Mouse (Mus musculus) kidney, adult 2 months (tissue): ENCODE data around the gene Atp1a3. TPM values are rescaled to one million over a fixed set of nuclear protein-coding genes. Genes with fewer than 3 reads are reported as not detected.

Source experiments
- DNase-seq: peaks from one replicate; pipeline ENCODE4 v3.0.0; 2021
- H3K27ac ChIP-seq: fragments of 200-500 bp; 2 replicates; pipeline ENCODE4 v1.5.1; 2012; ENCODE audit warnings: low read depth, low read length, control low read depth, inconsistent platforms; ENCODE audit not compliant: insufficient read depth
- H3K27me3 ChIP-seq: fragments of 200-500 bp; replicated peaks from 2 replicates; pipeline ENCODE4 v1.6.1; 2012; ENCODE audit warnings: mild to moderate bottlenecking, moderate library complexity, low read length, inconsistent platforms; ENCODE audit not compliant: control insufficient read depth, insufficient read depth
- H3K36me3 ChIP-seq: fragments of 200-500 bp; 2 replicates; pipeline ENCODE4 v1.6.1; 2012; ENCODE audit warnings: mild to moderate bottlenecking, moderate library complexity, low read length, inconsistent platforms; ENCODE audit not compliant: control insufficient read depth, insufficient read depth
- H3K4me1 ChIP-seq: fragments of 200-500 bp; 2 replicates; pipeline ENCODE4 v1.6.1; 2011; ENCODE audit warnings: low read length; ENCODE audit not compliant: control insufficient read depth, insufficient read depth
- H3K4me3 ChIP-seq: fragments of 200-500 bp; 2 replicates; pipeline ENCODE4 v1.5.1; 2011; ENCODE audit warnings: mild to moderate bottlenecking, low read depth, low read length, control low read depth; ENCODE audit not compliant: insufficient read depth
- CTCF ChIP-seq: fragments of 200-500 bp; conservative IDR thresholded peaks from 2 replicates; pipeline ENCODE4 v1.5.1; 2011; ENCODE audit warnings: low read depth, mild to moderate bottlenecking, control low read depth, low read length, moderate library complexity, mixed read lengths; ENCODE audit not compliant: insufficient read depth, insufficient read length
- POLR2A ChIP-seq: fragments of 200-500 bp; IDR thresholded peaks from one replicate; pipeline ENCODE4 v1.6.1; 2011; ENCODE audit warnings: low read depth, low read length, control low read depth
- WGBS: fragments of 180-500 bp; shearing (Covaris S2); methylation state at CpG from one replicate; pipeline ENCODE4 v1.1.7; 2018; 5-methylcytosine and 5-hydroxymethylcytosine counted together
- polyA plus RNA-seq: library from polyadenylated mRNA; depleted of rRNA; stranded (reverse); fragments of >200 nt; gene quantifications from 2 replicates; pipeline ENCODE4 v1.2.3, GENCODE M21; 2012; rRNA removed

Atp1a3 gene
- polyA plus RNA-seq, 1 experiment, result 1.8 TPM

DNA sequence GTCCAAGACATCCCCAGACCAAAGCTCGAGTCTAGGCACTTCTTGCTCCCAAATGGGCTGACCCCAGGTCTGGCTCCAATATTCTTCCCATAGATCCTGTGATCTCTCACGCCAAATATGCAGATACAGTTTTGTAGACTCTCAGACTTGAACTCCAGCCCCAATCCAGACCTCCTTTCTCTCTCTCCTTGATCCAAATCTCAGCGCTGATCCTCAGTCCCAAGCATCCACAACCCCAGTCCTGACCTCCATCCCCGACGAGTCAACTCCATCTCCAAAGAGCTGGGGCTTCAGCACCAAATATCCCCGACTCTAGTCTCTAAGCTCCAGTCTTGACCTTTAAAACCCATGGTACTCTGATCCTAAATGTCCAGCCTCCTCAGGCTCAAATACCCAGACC, 62.1 kb downstream of the Atp1a3 start:
- Histone ChIP-seq H3K27me3 (peaks cover 4% of the 10 kb centered on the region), H3K36me3 (no peaks in the 10 kb centered on the region), H3K27ac (no peak overlapping the region), H3K4me3 (no peak overlapping the region), H3K4me1 (no peaks in the 10 kb centered on the region)
- WGBS, result 6% methylated on average over 6 of the region's 6 CpGs
- DNase-seq, result no peak
- TF ChIP-seq CTCF (no peak), POLR2A (no peak)

DNA sequence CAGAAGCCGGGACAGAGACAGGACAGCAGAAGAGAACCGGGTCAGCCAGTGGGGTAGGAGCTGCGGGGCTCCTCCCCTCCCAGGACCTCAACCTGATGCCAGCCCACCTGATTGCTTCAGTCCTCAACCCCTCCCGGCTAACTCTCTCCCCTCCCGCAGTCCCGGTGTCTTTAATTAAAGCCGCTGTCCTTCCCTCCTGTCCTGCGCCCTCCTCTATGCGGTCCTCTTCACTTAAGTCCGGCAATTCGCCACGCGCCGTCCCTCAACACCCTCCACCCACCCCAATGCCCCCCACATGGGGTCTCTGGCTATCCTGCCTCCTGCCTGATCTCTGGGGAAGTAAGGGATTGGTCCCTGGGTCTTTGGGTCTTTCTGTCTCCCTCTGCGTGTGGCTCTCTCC, 74.1 kb downstream of the Atp1a3 start:
- under 1% methylated on average over 14 of the region's 15 CpGs for WGBS
- DNase-seq, result no peak
- no peaks in the 10 kb centered on the region for H3K4me1 ChIP-seq
- H3K27me3 ChIP-seq, result no peaks in the 10 kb centered on the region; the same call in 1 of the 2 replicates
- TF ChIP-seq CTCF, result no peak
- no peak for TF ChIP-seq POLR2A
- no peaks in the 10 kb centered on the region for H3K36me3 ChIP-seq
- H3K4me3 ChIP-seq, result no peak overlapping the region
- H3K27ac ChIP-seq, result no peak overlapping the region

DNA sequence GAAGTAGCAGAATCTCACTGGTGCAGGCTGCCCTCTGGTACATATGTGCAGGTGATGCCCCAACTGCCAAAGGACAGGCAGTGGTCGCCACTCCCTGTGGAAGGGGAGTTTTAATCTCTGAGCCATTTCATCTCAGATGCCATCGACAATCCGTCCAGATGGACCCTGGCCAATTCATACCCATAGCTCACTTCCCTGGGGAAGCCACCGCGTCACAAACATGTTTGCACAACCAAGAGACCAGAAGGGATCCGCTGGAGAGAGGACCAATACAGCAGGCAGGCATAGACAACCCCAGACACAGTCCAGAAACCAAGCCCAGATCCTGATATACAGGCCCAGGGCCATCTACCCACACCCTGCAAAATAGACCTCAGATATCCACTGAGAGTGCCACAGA, 75.3 kb downstream of the Atp1a3 start:
- no peak for DNase-seq
- Histone ChIP-seq H3K27ac (no peak overlapping the region), H3K27me3 (no peaks in the 10 kb centered on the region; the same call in 1 of the 2 replicates), H3K4me1 (no peaks in the 10 kb centered on the region), H3K4me3 (no peak overlapping the region), H3K36me3 (no peaks in the 10 kb centered on the region)
- WGBS, result 52% methylated on average over 6 of the region's 6 CpGs
- TF ChIP-seq POLR2A, result no peak
- no peak for TF ChIP-seq CTCF

Other genes starting within 250 kb of the Atp1a3 start
- 0.03 and 0.05 TPM in 2 replicates for gene Cd177, start 245.6 kb downstream of the Atp1a3 start, polyA plus RNA-seq
- not detected in 2 replicates for gene Ceacam10, start 228.8 kb downstream of the Atp1a3 start, polyA plus RNA-seq
- 0.94 and 2.2 TPM in 2 replicates for gene Gm9844, start 143.7 kb downstream of the Atp1a3 start, polyA plus RNA-seq
- 0.14 and 0.23 TPM in 2 replicates for gene Lypd4, start 136.0 kb downstream of the Atp1a3 start, polyA plus RNA-seq
- 0.11 TPM in 1 of 2 replicates, not detected in the other for gene Dmrtc2, start 135.9 kb downstream of the Atp1a3 start, polyA plus RNA-seq
- 468 and 618 TPM in 2 replicates for gene Rps19, start 121.6 kb downstream of the Atp1a3 start, polyA plus RNA-seq
- 2.0 and 27.1 TPM in 2 replicates for gene Cd79a, start 108.6 kb downstream of the Atp1a3 start, polyA plus RNA-seq
- 92.6 and 111 TPM in 2 replicates for gene Arhgef1, start 103.0 kb downstream of the Atp1a3 start, polyA plus RNA-seq
- not detected in 2 replicates for gene Gm4881, start 61.5 kb downstream of the Atp1a3 start, polyA plus RNA-seq
- 549 and 618 TPM in 2 replicates for gene Rabac1, start 33.2 kb downstream of the Atp1a3 start, polyA plus RNA-seq
- 17.1 and 24.3 TPM in 2 replicates for gene Grik5, start 66.4 kb upstream of the Atp1a3 start, polyA plus RNA-seq
- gene Zfp574, start 66.6 kb upstream of the Atp1a3 start, polyA plus RNA-seq, result 20.6 and 27.0 TPM in 2 replicates
- gene Pou2f2, start 173.8 kb upstream of the Atp1a3 start, polyA plus RNA-seq, result 1.1 and 2.6 TPM in 2 replicates
- 34.8 and 43.7 TPM in 2 replicates for gene Dedd2, start 214.7 kb upstream of the Atp1a3 start, polyA plus RNA-seq
- 8.9 and 10.8 TPM in 2 replicates for gene Zfp526, start 215.5 kb upstream of the Atp1a3 start, polyA plus RNA-seq
- 127 and 128 TPM in 2 replicates for gene Gsk3a, start 231.9 kb upstream of the Atp1a3 start, polyA plus RNA-seq
- 37.0 and 46.2 TPM in 2 replicates for gene Erf, start 244.8 kb upstream of the Atp1a3 start, polyA plus RNA-seq